Mouse (Mus musculus): Measurements from ENCODE around the gene Dennd4b.
A peak's percentile ranks its signal among the peaks of the same experiment; 100 is the strongest.
"Not testable (repeated sequence)": the region's sequence is repeated elsewhere in the genome, so short reads cannot be mapped to it uniquely, and the experiment has no call there.

Gene Dennd4b

DNA sequence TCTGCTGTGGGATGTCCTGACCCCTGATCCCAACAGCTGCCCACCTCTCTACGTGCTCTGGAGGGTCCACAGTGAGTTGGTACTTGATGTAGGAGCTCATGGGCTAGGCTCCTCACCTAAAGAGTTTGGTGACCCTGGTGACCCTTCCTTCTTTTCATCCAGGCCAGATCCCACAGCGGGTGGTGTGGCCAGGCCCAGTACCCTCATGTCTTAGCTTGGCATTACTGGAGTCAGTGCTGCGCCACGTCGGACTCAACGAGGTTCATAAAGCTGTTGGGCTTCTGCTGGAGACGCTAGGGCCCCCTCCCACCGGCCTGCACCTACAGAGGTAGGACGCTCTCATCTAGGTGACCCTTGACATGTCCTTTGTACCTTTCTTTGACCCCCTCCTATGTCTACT is 14.2 kb downstream of the Dennd4b start:
- no peak for DNase-seq (ENCODE audit: low spot score)

DNA sequence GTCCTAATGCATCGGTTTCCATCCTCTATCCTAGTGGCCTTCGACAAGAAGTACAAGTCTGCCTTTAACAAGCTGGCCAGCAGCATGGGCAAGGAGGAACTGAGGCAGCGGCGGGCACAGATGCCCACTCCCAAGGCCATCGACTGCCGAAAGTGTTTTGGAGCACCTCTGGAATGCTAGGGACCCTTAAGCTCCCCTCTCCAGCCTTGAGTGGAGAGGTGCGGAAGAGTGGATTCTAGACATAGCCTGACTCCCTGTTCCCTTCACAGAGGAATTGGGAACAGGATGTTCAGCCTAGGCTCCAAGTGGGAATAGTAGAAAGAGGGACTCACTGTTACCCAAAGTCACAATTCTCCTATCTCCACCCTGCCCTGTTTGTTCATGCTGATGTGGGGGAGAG is 14.8 kb downstream of the Dennd4b start:
- DNase-seq (ENCODE audit: low spot score): no peak

DNA sequence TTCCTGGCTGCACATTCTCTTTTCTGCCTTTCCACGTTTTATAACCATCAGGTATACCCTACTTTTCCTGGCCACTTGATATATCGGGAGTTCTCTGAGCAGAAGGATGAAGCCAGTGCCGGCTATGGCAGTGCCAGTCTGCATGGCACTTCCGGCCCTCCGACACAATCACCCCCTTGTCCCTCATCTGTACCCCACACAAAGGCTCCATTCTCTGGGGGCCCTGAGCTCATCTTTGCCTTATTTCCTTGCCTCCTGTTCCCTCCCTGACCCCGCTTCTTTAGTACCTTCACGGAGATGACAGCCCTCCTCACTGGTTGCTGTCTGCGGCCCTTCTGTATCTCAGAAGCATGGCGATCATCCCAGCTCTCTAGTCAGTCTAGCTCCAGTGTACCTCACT is 15.7 kb downstream of the Dennd4b start:
- no peak for DNase-seq (ENCODE audit: low spot score)

DNA sequence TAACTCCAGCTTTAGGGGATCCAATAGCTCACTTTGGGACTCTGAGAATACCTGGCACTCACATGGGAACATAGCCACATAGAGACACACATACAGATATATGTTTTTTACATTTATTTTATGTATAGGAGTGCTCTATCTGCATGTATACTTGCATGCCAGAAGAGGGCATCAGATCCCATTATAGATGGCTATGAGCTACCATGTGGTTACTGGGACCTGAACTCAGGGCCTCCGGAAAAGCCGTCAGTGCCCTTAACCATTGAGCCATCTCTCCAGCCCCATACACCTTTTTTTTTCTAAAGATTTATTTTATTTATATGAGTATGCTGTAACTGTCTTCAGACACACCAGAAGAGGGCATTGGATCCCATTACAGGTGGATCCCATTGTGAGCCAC is 19.2 kb downstream of the Dennd4b start:
- no peak for DNase-seq (ENCODE audit: low spot score)

DNA sequence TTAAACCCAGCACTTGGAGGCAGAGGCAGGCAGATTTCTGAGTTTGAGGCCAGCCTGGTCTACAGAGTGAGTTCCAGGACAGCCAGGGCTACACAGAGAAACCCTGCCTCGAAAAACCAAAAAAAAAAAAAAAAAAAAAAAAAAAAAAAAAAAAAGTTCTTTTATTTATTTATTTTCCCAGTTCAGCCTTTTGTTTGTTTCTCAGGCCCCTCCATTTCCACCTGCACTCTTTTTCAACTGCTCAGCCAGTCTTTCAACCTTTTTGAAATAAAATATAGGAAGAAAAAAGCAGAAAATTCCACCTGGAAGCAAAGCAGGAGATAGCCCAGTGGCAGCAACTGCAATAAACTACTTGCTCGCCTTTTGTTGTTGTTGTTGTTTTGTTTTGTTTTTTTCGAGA is 24.4 kb downstream of the Dennd4b start:
- not testable (repeated sequence) for DNase-seq (ENCODE audit: low spot score)

DNA sequence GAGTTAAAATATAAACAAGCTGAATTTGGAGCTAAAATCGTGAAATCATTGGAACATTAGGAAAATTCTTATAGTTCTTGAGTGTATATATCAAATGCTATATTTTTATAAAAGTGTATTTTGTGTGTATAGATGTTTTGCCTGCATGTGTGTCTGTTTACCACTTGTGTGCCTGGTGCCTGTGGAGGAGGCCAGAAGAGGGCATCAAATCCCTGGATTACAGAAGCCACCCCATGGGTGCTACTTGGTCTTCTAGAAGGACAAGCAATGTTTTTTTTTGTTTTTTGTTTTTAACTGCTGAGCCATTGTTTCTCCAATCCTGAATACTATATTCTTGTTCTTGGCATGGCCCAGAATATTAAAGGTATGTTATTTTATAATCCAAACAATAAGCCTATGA is 25.6 kb downstream of the Dennd4b start:
- DNase-seq (ENCODE audit: low spot score): peak; percentile 47

DNA sequence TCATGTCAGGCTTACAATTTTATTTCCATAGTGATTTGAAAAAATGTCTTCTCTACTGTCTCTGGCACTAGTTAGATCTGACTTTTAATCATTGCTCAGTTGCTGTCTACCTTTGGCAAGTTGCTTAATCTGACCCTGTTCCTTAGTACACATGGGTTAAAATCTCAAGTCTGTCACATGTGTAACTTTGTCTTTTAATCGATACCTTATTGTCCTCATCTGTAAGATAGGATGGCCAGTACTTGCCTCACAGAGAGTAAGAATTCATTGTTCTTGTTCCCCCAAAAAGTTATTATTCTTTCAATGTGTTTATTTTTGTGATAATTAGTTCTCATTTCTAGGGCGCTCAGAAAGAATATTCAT is 27.0 kb downstream of the Dennd4b start:
- no peak for DNase-seq (ENCODE audit: low spot score)

DNA sequence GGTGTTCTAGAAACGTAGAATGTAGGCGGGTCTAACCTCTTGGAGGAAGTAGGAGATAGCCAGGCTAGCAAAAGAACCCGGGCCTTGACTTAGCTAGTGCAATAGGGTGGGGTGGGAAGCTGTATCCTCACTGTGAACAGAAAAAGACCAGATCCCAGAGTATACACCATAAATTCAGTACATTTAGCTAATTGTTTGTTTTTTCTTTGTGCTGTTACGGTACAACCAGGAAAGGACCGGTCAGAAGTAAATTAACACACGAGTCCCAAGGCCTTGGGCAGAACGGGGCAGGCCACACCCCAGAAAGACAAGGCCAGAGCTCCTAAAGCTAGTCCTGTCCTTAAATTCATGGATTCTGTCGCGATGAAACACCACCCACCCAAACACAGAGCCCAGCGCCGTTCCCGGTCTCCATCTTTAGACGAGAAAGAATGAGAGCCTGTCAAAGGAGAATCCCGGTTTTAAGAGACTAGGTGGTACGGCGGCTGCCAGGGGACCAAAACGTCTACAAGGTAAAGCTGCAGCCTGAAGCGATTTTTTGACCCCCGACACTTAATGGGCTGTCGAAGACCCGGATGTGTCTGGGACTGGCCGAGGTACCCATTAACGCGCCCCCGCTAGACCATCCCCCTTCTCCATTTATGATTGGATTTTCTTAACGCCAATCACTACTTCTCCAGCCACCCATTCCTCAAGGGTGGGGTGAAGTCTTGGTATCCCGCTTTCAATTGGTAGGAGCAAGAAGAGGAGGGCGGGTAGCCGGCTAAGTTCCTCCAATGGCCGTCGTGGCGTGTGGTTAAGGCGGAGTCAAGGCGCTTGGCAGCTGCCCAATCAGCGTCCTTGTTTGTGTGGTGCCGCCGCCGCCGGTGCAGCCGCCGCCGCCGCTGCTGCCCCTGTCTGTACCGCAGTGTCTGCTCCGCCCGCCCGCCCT is 27.6 kb downstream of the Dennd4b start, which contains the start of gene Gatad2b:
Gatad2b (plus strand) TSS at position 834 of the 931 bp plus-strand sequence.
- DNase-seq (ENCODE audit: low spot score): peak; percentile 100

DNA sequence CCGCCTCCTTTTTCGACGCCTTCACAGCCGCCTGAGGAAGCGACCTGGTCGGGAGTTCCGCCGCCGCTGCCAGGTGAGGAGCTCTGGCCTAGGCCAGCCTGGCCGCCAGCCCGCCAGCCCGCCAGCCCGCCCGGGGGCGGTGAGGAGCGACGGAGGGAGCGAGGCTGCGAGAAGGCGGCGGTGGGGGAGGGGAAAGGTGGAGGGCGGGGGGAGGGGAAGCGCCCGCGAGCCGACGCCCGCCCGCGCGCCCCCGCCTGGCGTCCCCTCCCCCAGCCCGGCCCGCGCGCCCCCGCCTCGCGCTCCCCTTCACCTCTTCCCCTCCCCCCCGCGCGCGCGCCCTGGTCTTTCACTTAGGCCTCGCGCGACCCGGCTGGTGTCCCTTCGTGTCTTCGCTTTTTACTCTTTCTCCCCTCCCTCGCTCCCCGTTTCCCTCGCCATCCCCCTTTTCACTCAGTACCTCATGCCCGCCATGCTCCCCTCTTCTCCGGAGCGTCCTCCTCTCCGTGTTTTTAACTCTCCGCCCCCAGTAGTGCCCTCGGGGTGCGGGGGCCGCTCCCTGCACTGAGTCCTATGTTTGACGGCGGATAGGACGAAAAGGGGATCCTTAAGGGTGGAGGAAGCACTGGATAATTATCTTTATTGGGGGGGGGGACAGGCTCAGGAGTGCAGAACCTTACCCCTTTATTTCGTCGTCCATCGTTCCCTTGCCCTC is 28.5 kb downstream of the Dennd4b start:
- DNase-seq (ENCODE audit: low spot score): peak; percentile 64

DNA sequence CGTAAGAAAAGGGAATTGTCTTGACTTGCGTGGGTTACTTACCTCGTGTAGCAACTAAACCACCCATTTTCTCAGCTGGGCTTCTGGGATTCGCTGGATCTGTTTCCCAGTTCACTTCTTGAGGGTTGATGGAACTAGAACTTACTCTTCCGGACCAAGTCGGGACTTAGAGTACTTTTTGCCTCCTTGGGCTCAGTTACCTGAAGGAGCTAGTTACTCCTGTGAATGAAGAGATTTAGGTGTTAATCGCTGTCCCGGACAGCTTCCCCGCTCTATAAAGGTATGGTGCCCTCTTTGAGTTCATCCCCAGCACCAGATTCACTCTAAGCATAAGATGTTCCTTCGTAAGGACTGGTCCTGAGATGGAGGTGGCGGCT is 29.1 kb downstream of the Dennd4b start:
- peak; percentile 44 for DNase-seq (ENCODE audit: low spot score)

DNA sequence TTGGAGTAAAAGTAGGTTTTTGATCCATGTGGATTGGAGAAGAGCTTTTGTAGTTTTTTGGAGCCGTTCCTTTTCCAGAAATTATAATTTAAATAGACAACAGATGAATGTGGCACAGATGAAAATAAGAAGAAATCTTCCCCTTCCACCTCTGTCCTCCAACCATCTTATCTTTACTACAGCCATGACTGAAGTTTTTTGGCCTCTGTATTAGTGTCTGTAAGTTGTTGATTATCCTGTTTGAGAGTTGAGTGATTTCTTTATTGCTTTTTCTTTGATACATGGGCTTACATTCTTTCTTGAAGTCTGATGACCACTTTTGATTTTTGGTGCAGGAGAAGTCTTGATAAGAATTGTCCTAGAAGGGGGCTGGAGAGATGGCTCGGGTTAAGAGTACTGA is 29.7 kb downstream of the Dennd4b start:
- DNase-seq (ENCODE audit: low spot score): no peak

DNA sequence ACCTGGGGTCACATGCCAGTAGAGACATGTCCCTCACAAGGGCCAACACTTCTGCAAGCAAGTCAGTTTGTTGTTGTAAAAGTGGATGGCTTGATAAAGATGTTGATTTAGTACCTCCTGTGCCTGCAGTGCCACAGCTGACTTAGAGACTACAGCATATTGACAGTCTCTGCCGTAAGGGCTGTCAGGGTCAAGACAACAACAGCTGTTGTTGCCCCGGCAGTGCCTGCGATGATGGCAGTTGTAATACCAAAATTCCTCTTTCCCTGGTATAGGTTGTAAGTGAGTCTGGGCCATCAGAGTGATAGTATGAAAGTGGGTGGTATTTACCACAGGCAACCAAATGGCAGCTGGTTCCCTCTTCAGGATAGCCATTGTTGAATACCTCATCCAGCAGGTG is 40.8 kb downstream of the Dennd4b start:
- DNase-seq (ENCODE audit: low spot score): no peak

DNA sequence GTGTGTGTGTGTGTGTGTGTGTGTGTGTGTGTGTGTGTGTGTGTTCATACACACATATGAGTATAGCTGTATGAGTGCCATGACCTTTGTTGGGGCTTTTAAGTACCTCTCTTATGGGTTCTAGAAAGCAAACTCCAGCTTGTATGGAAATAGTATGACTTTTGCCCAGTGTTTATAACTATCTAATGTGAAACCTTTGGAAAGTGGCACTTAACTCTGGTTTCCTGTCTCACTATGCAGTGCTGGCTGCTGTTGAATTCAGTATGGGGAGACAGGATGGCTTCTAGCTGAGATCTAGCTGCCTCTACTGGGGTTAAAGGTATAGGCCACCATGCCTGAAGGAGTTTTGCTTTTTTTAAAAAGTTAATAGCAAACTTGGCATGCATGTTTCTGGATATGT is 44.6 kb downstream of the Dennd4b start:
- DNase-seq (ENCODE audit: low spot score): peak; percentile 25

DNA sequence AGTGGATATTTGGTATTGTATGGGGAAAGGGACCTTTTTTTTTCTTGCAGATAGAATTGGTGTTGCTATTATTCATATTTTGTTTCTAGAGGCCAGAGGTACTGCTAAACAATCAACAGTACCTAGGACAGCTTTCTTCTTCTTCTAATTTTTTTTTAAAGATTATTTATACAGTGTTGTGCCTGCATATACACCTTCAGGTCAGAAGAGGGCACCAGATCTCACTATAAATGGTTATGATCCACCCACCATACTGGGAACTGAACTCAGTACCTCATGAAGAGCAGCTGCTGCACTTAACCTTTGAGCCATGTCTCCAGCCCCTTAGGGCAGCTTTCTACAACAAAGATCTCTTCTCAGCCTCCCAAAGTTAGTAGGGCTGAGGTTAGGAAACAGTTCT is 48.4 kb downstream of the Dennd4b start:
- DNase-seq (ENCODE audit: low spot score): no peak

DNA sequence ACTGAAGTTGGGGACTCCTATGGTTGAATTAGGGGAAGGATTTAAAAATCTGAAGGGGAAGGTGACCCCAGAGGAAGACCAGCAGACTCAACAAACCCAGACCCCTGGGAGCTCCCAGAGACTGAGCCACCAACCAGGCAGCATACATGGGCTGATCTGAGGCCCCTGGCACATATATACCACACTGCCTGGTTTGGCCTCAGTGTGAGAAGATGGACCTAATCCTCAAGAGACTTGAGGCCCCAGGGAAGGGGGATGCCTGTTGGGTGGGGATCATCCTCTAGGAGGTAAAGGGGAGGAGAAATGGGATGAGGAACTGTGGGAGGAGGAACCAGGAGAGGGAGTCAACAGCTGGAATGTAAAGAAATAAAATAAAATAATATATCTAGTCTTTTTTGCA is 49.3 kb downstream of the Dennd4b start:
- no peak for DNase-seq (ENCODE audit: low spot score)

DNA sequence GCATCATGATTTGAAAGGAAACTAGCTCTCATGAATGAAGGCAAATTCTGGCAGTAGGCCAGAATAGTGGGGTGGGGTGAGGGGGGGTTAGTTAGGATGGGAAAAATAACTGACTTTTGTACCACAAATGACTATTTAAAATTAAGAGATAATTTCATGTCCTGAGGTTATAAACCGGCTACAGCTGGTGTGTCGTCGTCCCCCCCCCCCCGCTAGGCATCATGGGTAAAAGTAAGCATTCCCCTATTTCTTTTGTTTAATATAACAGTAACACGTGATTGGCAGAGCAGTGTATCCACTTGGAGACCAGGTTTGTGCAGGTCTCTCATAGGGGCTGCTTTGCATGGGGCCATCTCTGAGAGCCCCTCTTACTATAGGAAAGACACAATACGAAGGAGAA is 57.3 kb downstream of the Dennd4b start:
- no peak for DNase-seq (ENCODE audit: low spot score)

DNA sequence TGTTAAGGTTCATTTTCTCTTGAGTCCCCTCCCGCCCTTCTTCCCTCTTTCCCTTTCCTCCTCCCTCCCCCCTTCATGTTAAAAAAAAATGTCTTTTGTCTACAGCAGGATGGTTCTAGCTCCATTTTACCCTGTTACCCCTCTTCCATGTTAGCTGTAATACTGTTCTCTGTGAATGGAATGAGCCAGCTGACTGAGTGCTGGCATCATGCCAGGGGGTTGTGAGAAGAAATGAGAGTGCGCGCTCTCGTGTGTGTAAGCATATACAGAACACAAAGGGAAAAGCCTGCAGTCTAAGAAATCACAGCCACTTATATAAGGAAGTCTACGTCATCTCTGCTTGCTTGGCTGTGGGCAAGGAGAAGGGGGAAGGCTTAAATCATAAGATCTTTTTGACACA is 58.1 kb downstream of the Dennd4b start:
- peak; percentile 49 for DNase-seq (ENCODE audit: low spot score)
